Mouse (Mus musculus) heart, postnatal 0 days (tissue): ENCODE measurements around the gene Commd1.

ENCODE experiments used
- CTCF ChIP-seq: IDR thresholded peaks from 2 replicates; pipeline ENCODE4 v1.5.1; 2016; ENCODE audit warnings: antibody characterized with exemption, control low read depth, low read depth
- EP300 ChIP-seq: IDR thresholded peaks from 2 replicates; pipeline ENCODE4 v1.6.1; 2016; ENCODE audit warnings: antibody characterized with exemption, low read depth

DNA sequence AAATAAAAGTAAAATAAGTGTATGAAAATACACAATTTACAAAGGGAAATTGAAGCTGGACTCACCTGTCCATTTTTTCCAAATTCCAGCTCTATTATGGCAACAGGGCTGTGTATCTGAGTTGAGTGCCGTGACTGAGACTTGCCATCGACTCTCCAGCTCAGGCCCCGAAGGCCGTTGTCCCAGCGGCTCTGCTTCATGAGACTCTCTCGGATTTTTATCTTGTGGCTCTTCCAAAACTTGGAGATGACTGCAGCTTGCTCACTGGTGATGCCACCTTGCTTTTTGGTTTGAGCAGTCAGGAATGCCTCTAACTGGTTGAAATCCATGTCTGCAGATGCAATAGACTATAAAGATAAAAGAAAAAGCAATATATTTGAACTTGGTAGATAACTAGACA, 25.8 kb downstream of the Commd1 start:
- TF ChIP-seq EP300 (no peak), CTCF (no peak)
